Mouse (Mus musculus) liver, adult 2 months (tissue): ENCODE measurements at regions not wholly inside any gene's neighbourhood (a gene's known extent, or its start where the extent isn't known, plus 50 kb on each side); places are given as distances from the start of the nearest gene placed in this dataset.

Experiments
- DNase-seq: peaks from one replicate; pipeline ENCODE4 v3.0.0-alpha.2; 2011; ENCODE audit warnings: low read depth, low spot score; ENCODE audit errors: extremely low read depth
- H3K27ac ChIP-seq: fragments of 200-500 bp; replicated peaks from 2 replicates; pipeline ENCODE4 v1.5.1; 2012; ENCODE audit warnings: low read depth, mild to moderate bottlenecking, control low read depth, inconsistent platforms, low read length; ENCODE audit not compliant: insufficient read depth
- H3K27me3 ChIP-seq: fragments of 200-500 bp; 2 replicates; pipeline ENCODE4 v1.6.1; 2012; ENCODE audit warnings: mild to moderate bottlenecking, moderate library complexity, low read length, inconsistent platforms; ENCODE audit not compliant: control insufficient read depth, insufficient read depth
- H3K36me3 ChIP-seq: fragments of 200-500 bp; 2 replicates; pipeline ENCODE4 v1.6.1; 2012; ENCODE audit warnings: low read length, inconsistent platforms; ENCODE audit not compliant: control insufficient read depth, insufficient read depth
- H3K4me1 ChIP-seq: fragments of 200-500 bp; 2 replicates; pipeline ENCODE4 v1.6.1; 2011; ENCODE audit warnings: low read length; ENCODE audit not compliant: control insufficient read depth, insufficient read depth
- H3K4me3 ChIP-seq: fragments of 200-500 bp; 2 replicates; pipeline ENCODE4 v1.5.1; 2011; ENCODE audit warnings: low read depth, mild to moderate bottlenecking, control low read depth, low read length, moderate library complexity; ENCODE audit not compliant: insufficient read depth
- H3K79me2 ChIP-seq: fragments of 200-500 bp; 2 replicates; pipeline ENCODE4 v1.6.1; 2012; ENCODE audit warnings: inconsistent platforms, mild to moderate bottlenecking, low read length, moderate library complexity; ENCODE audit not compliant: control insufficient read depth, insufficient read depth
- H3K9ac ChIP-seq: fragments of 200-500 bp; 2 replicates; pipeline ENCODE4 v1.6.1; 2012; ENCODE audit warnings: low read depth, mild to moderate bottlenecking, control low read depth, inconsistent platforms, low read length
- CTCF ChIP-seq: fragments of 200-500 bp; IDR thresholded peaks from 2 replicates; pipeline ENCODE4 v1.5.1; 2011; ENCODE audit warnings: low read depth, low read length, control low read depth
- POLR2A ChIP-seq: fragments of 200-500 bp; IDR thresholded peaks from 2 replicates; pipeline ENCODE4 v1.6.1; 2011; ENCODE audit warnings: low read length, control low read depth; ENCODE audit not compliant: insufficient read depth; ENCODE audit errors: extremely low read depth
- WGBS: fragments of 180-500 bp; shearing (Covaris S2); methylation state at CpG from one replicate; pipeline ENCODE4 v1.1.7; 2018; 5-methylcytosine and 5-hydroxymethylcytosine counted together

DNA sequence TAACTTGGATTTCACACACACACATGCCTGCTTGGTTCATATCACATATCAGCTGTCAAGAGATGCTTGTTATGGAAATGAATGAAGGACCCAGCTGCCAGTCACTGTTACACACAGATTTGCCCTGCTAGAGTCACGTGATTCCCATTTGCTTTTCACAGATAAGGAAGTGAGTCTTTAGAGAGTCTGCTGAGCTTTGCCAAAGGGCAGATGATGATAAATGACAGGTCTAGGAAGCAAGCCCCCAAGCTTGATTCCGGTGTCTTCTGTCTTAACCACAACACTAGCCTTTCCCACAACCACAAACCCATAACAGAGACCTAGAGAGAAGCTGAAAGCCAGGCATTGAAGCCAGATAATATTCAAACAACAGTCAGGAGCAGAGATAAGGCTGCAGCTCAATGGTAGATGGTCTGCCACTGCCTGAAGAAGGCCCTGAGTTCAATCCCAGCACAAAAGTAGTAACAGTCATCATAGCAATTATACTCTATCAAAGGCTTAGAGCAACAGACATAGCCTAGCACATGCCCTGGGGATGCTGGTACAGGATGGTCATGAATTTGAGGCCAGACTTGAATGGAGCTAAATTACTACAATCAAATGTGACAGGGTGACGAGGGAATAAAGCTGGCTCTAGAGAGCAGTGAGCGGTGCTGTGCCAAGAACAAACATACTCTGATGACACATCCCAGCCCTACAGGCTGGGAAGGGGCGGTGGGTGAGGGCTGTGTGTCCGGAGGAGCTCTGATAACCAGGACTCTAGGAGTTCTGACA is 89.0 kb upstream of the H2afz start:
- DNase-seq, result no peak
- Histone ChIP-seq H3K36me3 (no peaks in the 10 kb centered on the region), H3K79me2 (no peaks in the 10 kb centered on the region)

DNA sequence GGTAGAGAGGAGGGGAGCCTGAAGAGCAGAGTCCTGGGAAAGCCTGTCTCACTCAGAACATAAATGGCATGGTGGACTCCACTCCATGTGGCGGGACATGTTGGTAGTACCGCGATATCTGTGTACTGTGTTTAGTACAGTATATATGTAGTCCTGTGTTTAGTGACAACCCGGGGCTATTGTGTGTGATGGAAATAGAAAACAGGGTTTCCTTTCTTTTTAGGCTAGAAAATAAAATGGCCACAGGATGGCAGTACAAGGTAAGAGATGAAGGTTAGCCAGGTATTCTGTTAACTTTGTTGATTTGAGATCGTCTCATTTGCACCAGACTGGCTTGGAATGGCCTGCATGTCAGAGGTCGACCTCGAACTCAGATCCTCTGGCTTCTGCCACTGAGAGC is 86.2 kb upstream of the H2afz start:
- no peaks in the 10 kb centered on the region for H3K36me3 ChIP-seq
- H3K27me3 ChIP-seq, result 0 out of 2 replicates have a peak, but pooled peaks cover 2% of the 10 kb centered on the region
- peak; percentile 21 for DNase-seq
- H3K79me2 ChIP-seq, result no peaks in the 10 kb centered on the region
- H3K4me1 ChIP-seq, result no peaks in the 10 kb centered on the region
- no peak overlapping the region for H3K9ac ChIP-seq
- TF ChIP-seq CTCF (peak; percentile 21; the same call in 1 of the 2 replicates), POLR2A (no peak)
- H3K4me3 ChIP-seq, result no peak overlapping the region
- H3K27ac ChIP-seq, result no peak overlapping the region
- WGBS, result 19% methylated on average over 7 of the region's 7 CpGs

More for the DNA sequence above, 89.0 kb upstream of the H2afz start:
- Histone ChIP-seq H3K27me3 (0 out of 2 replicates have a peak, but pooled peaks cover 2% of the 10 kb centered on the region), H3K4me3 (no peak overlapping the region), H3K4me1 (no peaks in the 10 kb centered on the region), H3K9ac (no peak overlapping the region), H3K27ac (no peak overlapping the region)
- TF ChIP-seq CTCF (no peak), POLR2A (no peak)
- 59% methylated on average over 6 of the region's 6 CpGs for WGBS

DNA sequence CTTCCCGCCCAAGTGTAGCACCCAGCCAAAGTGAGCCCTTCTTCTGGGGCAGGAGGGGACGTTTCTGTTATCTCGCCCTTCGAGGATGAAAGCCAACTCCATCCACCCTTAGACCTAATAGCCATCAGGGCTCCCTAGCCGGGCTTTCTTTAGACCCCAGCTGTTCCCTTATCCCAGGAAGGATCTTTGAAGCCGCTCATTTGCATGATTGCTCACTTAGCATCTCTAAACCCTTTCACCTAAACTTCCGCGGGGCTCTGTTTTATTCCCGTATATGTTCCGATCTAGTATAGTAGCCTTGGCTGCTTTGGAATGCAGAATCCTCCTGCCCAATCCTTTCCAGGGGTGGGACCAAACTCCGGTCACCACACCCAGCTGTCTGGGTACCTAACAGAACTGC is 84.3 kb upstream of the H2afz start:
- 16% methylated on average over 11 of the region's 11 CpGs for WGBS

DNA sequence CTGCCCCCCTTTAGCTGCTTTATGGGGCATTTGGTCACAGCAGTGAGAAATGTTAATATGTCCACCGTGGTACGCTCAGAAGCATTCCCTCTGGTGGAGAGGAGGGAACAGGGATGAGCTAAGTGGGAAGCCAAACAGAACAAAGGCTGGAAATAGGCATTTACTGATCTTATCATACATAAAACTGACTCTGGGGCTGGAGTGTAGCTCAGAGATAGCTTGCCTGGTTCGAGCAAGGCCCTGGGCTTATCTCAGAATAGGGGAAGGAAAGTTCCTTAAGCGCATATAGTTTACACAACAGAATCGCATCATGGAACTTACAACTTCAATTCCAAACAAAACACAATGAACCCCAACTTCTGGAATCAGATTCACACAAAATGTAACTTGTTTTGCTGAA is 81.5 kb upstream of the H2afz start:
- Histone ChIP-seq H3K4me3 (no peak overlapping the region), H3K27ac (no peak overlapping the region), H3K27me3 (0 out of 2 replicates have a peak, but pooled peaks cover 2% of the 10 kb centered on the region), H3K36me3 (no peaks in the 10 kb centered on the region), H3K9ac (no peak overlapping the region), H3K79me2 (no peaks in the 10 kb centered on the region), H3K4me1 (no peaks in the 10 kb centered on the region)
- no peak for TF ChIP-seq POLR2A
- TF ChIP-seq CTCF, result no peak
- DNase-seq, result no peak
- WGBS, result 52% methylated on average over 5 of the region's 5 CpGs

More for the DNA sequence above, 84.3 kb upstream of the H2afz start:
- Histone ChIP-seq H3K36me3 (no peaks in the 10 kb centered on the region), H3K27me3 (0 out of 2 replicates have a peak, but pooled peaks cover 2% of the 10 kb centered on the region), H3K27ac (no peak overlapping the region), H3K79me2 (no peaks in the 10 kb centered on the region), H3K4me1 (no peaks in the 10 kb centered on the region), H3K4me3 (no peak overlapping the region), H3K9ac (no peak overlapping the region)
- DNase-seq, result no peak
- TF ChIP-seq POLR2A, result no peak
- no peak for TF ChIP-seq CTCF

DNA sequence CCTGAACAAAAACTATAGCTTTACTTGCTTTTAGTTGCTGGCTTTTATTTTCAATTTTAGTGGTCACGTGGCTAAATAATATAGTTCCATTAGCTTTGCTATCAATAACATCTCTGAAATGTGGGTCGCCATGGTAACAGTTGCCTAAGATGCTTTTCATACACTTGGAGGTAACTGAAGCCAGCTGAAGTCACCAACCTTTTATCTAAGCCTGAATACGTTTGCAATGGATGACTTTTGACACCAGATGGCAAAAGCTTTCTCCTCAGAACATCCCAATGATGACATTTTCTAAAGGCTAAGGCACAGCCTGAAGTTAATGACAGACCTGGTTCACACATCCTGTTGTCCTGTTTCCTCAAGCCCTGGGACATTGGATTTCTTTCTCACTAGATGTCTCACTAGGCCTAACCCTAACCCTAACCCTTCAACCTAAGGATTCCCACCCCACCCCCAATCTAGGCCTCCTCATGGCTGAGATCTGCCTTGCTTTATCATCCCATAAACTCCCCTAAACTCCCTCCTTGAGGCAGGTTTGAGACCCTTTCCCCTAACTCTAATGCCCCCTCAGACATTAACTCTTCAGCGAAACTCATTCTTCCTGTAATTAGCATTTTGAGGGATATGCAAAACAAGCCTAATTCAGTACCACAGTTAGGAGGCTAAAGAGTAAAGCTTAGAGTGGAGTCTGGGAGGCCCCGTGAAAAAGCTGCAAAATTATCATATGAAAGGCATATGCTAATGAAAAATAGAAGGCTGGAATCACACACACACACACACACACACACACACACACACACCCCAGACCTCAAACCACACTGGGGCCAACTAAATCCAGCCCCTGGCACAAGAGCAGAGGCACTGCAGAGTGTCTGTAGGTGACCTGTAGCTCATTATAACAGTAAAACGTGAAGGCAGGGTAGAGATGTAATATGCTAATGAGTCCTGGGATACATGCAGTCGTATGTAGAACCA is 80.1 kb upstream of the H2afz start:
- TF ChIP-seq POLR2A (no peak), CTCF (no peak)
- no peak overlapping the region for H3K4me3 ChIP-seq
- no peaks in the 10 kb centered on the region for H3K79me2 ChIP-seq
- no peak for DNase-seq
- H3K27me3 ChIP-seq, result 0 out of 2 replicates have a peak, but pooled peaks cover 2% of the 10 kb centered on the region
- H3K36me3 ChIP-seq, result no peaks in the 10 kb centered on the region
- WGBS, result 72% methylated on average over 7 of the region's 7 CpGs
- no peaks in the 10 kb centered on the region for H3K4me1 ChIP-seq
- no peak overlapping the region for H3K27ac ChIP-seq
- no peak overlapping the region for H3K9ac ChIP-seq
